Mouse (Mus musculus) cerebellum, adult 2 months (tissue): ENCODE data around the gene Rasip1. TPM values are rescaled to one million over a fixed set of nuclear protein-coding genes. Genes with fewer than 3 reads are reported as not detected.

Experiments used
- DNase-seq, 2 experiments: peaks; one replicate each; pipeline ENCODE4 v3.0.0; 2021
- H3K27ac ChIP-seq: fragments of 200-500 bp; 2 replicates; pipeline ENCODE4 v1.5.1; 2012; ENCODE audit warnings: low read length, control low read depth, inconsistent platforms; ENCODE audit not compliant: insufficient read depth
- H3K27me3 ChIP-seq: fragments of 200-500 bp; 2 replicates; pipeline ENCODE4 v1.6.1; 2012; ENCODE audit warnings: inconsistent platforms, mild to moderate bottlenecking, low read length, moderate library complexity; ENCODE audit not compliant: control insufficient read depth, insufficient read depth
- H3K4me1 ChIP-seq: fragments of 200-500 bp; 2 replicates; pipeline ENCODE4 v1.6.1; 2011; ENCODE audit warnings: low read length; ENCODE audit not compliant: control insufficient read depth, insufficient read depth
- H3K4me3 ChIP-seq: fragments of 200-500 bp; replicated peaks from 2 replicates; pipeline ENCODE3; 2011; ENCODE audit warnings: mild to moderate bottlenecking, low read depth, low read length, control low read depth; ENCODE audit not compliant: insufficient read depth
- CTCF ChIP-seq: fragments of 200-500 bp; IDR thresholded peaks from 2 replicates; pipeline ENCODE4 v1.5.1; 2011; ENCODE audit warnings: low read depth, mild to moderate bottlenecking, control low read depth, low read length, moderate library complexity, borderline replicate concordance; ENCODE audit not compliant: insufficient read depth
- POLR2A ChIP-seq: fragments of 200-500 bp; IDR thresholded peaks from 2 replicates; pipeline ENCODE4 v1.6.1; 2011; ENCODE audit warnings: low read length, control low read depth, borderline replicate concordance; ENCODE audit not compliant: insufficient read depth
- WGBS: fragments of 180-500 bp; shearing (Covaris S2); methylation state at CpG from one replicate; pipeline ENCODE4 v1.1.7; 2018; 5-methylcytosine and 5-hydroxymethylcytosine counted together
- polyA plus RNA-seq: library from polyadenylated mRNA; depleted of rRNA; stranded (reverse); fragments of >200 nt; gene quantifications from 2 replicates; pipeline ENCODE4 v1.2.3, GENCODE M21; 2012

Gene Rasip1
- polyA plus RNA-seq, 1 experiment: 7.6 TPM

DNA sequence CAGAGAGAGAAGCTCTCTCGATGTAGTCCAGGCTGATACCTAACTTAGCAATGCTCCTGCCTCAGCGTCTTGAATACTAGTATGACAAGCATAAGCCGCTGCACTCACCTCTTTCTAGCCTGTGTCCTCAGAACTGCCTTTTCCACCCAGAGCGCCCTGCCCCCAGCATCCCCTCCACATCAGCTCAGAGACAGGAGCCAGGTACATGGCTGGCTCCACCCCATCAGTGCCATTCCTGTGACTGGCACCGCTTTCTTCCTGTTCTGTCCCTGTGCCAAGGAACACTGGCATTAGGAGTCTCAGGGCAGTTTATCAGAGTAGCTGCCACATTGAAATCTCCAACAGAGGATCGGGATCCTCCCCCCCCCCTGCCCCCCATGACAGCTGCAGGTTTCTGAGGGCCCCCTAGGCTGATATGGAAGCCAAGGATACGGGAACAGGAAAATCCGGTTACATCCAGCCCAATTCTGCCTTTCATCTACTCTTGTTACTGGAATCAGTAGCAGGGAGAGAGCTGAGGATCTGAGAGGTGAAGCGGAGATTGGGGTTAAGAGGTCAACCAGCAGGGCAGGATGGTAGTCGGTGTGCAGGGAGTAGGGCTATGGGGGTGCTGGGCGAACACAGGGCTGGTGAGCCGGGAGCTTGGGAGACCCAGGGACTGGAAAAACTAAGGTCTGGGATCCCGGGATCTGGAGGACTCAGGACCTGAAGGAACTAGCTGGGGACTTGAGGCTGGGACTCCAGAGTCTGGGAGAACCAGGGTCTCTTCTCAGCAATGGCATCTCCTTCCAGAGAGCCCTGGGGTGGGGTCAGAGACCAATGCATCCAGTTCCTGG is 38.2 kb downstream of the Rasip1 start:
- TF ChIP-seq POLR2A: no peak
- TF ChIP-seq CTCF: no peak
- DNase-seq: no peak
- WGBS: 48% methylated on average over 13 of the region's 13 CpGs
- Histone ChIP-seq H3K27ac (no peak overlapping the region), H3K4me3 (no peak overlapping the region), H3K4me1 (peaks cover 10% of the 10 kb centered on the region), H3K27me3 (no peaks in the 10 kb centered on the region)

DNA sequence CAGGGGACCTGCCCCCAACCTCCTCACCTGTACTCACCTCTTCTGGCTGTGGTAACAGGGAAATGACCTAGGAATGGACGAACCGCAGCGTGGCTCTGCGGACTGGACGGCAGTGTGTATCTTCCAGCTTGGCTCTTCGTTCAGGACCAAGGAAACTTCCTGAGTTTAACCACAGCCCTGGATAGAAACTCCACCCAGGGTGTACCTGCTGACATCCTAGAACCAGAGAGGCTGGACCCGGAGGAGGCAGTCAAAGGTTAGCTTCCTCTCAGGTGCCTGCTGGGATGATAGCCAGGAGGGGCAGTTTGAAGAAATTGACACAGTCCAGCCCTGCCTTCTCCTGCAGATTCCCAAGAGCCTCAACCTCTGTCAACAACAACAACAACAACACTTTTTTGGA is 38.9 kb downstream of the Rasip1 start, which contains the start of gene Fut2:
TSS of gene Fut2 (minus strand) at position 234 of the 400 bp plus-strand sequence.
- no peaks in the 10 kb centered on the region for H3K27me3 ChIP-seq
- H3K27ac ChIP-seq: no peak within 1 kb of the TSS
- DNase-seq: no peak
- no peak within 1 kb of the TSS for H3K4me3 ChIP-seq
- 91% methylated on average over 7 of the region's 7 CpGs for WGBS
- no peak for TF ChIP-seq POLR2A
- TF ChIP-seq CTCF: no peak
- H3K4me1 ChIP-seq: peaks cover 4% of the 10 kb centered on the region

GRCm38 (mm10) chr7:45667761-45668160 is 40.5 kb downstream of the Rasip1 start:
- WGBS: 65% methylated on average over 14 of the region's 14 CpGs
- H3K4me1 ChIP-seq: peaks cover 3% of the 10 kb centered on the region
- no peak overlapping the region for H3K4me3 ChIP-seq
- TF ChIP-seq CTCF (no peak), POLR2A (no peak)
- DNase-seq: no peak
- H3K27me3 ChIP-seq: no peaks in the 10 kb centered on the region
- no peak overlapping the region for H3K27ac ChIP-seq

DNA sequence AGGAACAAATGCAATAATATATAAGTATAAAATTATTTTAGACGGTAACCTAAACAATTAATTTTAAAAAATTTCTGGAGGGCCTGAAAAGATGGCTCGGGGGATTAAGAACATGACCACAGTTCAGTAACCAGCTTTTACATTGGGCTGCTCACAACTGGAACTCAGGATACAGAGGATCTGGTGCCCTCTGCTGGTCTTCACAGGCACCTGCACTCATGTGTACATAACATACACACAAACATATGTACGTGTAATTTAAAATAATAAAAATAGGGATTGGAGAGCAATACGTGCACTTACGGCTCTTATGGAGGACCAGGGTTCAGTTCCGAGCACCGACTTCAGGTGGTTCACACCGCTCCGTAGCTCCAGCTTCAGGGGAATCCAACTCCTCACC is 41.6 kb downstream of the Rasip1 start:
- Histone ChIP-seq H3K4me3 (no peak overlapping the region), H3K27me3 (no peaks in the 10 kb centered on the region), H3K27ac (no peak overlapping the region), H3K4me1 (peaks cover 3% of the 10 kb centered on the region)
- TF ChIP-seq CTCF (no peak; the same call in 1 of the 2 replicates), POLR2A (no peak)
- 94% methylated on average over 9 of the region's 9 CpGs for WGBS
- no peak for DNase-seq

DNA sequence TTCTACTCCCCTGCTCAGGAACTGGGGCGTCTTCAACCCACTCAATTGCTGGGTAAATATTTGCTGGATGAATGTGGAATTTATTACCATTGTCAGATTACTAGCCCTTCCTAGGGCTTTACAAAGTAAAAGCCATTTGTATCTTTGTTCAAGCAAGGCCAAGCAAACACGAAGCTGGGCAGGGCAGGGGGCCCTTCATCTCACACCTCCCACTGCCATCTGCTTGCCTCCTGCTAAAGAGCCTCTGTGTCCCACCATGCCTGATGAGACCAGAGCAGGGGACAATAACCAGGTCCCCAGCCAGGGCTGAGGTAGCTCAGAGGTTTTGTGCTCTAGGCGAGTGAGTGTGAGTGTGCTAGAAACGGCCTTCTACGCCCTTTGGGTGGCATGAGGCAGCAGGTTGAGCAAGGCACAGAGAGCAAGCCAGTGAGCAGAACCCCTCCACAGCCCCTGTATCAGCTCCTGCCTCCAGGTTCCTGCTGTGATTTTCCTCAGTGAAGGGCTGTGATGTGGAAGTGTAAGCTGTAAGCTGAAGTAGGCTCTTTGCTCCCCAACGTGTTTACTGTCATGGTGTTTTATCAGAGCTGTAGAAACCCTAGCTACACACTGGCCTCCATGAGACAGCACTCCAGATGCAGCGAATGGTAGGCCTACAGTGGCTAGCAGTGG is 50.5 kb downstream of the Rasip1 start:
- no peak for DNase-seq
- no peak overlapping the region for H3K27ac ChIP-seq
- H3K27me3 ChIP-seq: no peaks in the 10 kb centered on the region
- TF ChIP-seq CTCF (no peak), POLR2A (no peak)
- peaks cover 26% of the 10 kb centered on the region for H3K4me1 ChIP-seq
- no peak overlapping the region for H3K4me3 ChIP-seq
- WGBS: 83% methylated on average over 7 of the region's 7 CpGs

DNA sequence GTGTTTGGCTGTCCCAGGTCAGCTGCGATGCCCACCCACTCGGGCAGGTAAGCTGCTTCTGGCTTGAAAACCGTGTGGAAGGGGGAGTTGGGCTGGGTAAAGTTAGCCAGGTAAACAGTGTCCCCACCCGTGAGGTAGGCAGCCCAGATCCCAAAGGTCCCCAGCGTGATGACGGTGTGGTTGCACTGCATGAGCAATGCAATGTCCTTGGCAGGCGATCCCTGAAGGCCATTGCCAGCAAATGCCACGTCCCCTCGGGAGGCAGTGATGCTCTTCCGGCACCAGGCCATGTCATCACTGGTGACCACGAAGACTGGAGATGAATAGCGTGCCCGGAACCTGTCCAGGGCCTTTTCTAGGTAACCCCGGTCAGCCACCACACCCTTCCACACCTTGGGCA is 51.2 kb downstream of the Rasip1 start:
- WGBS: 80% methylated on average over 14 of the region's 14 CpGs
- no peak for DNase-seq
- Histone ChIP-seq H3K4me1 (peaks cover 29% of the 10 kb centered on the region), H3K27ac (no peak overlapping the region), H3K27me3 (no peaks in the 10 kb centered on the region), H3K4me3 (no peak overlapping the region)
- TF ChIP-seq CTCF (no peak), POLR2A (no peak)

- Histone ChIP-seq H3K4me3 (no peak overlapping the region), H3K27me3 (no peaks in the 10 kb centered on the region), H3K27ac (peak overlapping the region; percentile 73; the same call in 1 of the 2 replicates), H3K4me1 (peaks cover 29% of the 10 kb centered on the region)
- WGBS: 56% methylated on average over 14 of the region's 14 CpGs
- TF ChIP-seq POLR2A (no peak), CTCF (no peak)
- peak in 1 of 2 experiments; percentile 61 for DNase-seq
Observed at GRCm38 (mm10) chr7:45679966-45680621, 52.8 kb downstream of the Rasip1 start.
